Mouse (Mus musculus) gastrocnemius, adult 2 months (tissue): ENCODE data around the gene Kcnk3. TPM values are rescaled to one million over a fixed set of nuclear protein-coding genes. Genes with fewer than 3 reads are reported as not detected.
A peak's percentile ranks its signal among the peaks of the same experiment; 100 is the strongest.

Experiments
- DNase-seq: peaks from one replicate; pipeline ENCODE4 v3.0.0; 2022
- H3K27ac ChIP-seq: fragments of 200-600 bp; 2 replicates; pipeline ENCODE4 v1.8.1; 2022; ENCODE audit warnings: mild to moderate bottlenecking
- H3K4me3 ChIP-seq: fragments of 200-600 bp; 2 replicates; pipeline ENCODE4 v1.8.1; 2022; ENCODE audit warnings: mild to moderate bottlenecking, moderate library complexity
- CTCF ChIP-seq: fragments of 200-600 bp; IDR thresholded peaks from 2 replicates; pipeline ENCODE4 v1.8.1; 2022; ENCODE audit warnings: antibody characterized with exemption, mild to moderate bottlenecking, moderate library complexity
- intact Hi-C: fragments of 180-260 bp; cut with DNase I; formaldehyde crosslinking; loops from one replicate; pipeline ENCODE4 v1.15.1; 2025
- microRNA-seq: library from miRNA; unstranded; fragments of <30 nt; microRNA quantifications from one replicate; pipeline ENCODE4 v1.2.0, GENCODE M21; 2021
- total RNA-seq, 2 experiments: library from RNA; stranded (reverse); gene quantifications; 2 replicates each; pipeline ENCODE4 v1.2.3; 2021

Gene Kcnk3
- total RNA-seq, 2 experiments from 2014 or later: 0.26 to 0.33 TPM

GRCm38 (mm10) chr5:30660813-30661212 lies 72.8 kb downstream of the Kcnk3 start:
- Histone ChIP-seq H3K4me3 (no peak overlapping the region), H3K27ac (no peak overlapping the region)
- DNase-seq: no peak
- TF ChIP-seq CTCF: no peak
- intact Hi-C loops: no loop called here

DNA sequence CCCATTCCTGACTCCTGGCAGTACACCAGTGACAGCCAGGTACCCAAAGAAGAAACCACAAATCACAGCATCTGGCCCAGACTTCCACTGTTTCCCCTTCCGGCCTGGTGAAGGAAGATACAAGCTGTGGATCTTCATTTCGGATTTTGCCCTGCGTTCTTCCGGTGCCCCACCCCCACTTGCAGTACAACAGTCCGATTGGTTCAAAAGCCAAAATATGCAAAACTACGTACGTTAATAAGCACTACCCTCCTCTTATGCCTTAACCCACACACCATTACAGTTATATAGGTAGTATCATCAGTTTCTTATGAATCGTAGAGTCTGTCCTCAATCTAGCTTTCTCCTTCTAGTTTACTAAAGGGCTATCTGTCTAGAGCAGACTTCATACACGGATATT lies 77.4 kb downstream of the Kcnk3 start:
- DNase-seq: no peak
- TF ChIP-seq CTCF: no peak
- no peak overlapping the region for H3K4me3 ChIP-seq
- intact Hi-C loops: no loop called here
- peak overlapping the region; percentile 98 for H3K27ac ChIP-seq

- DNase-seq: no peak
- TF ChIP-seq CTCF: no peak
- intact Hi-C loops: no loop called here
- peak overlapping the region; percentile 89 for H3K4me3 ChIP-seq
- peak overlapping the region; percentile 98 for H3K27ac ChIP-seq
Observed at GRCm38 (mm10) chr5:30665968-30666367, 78.0 kb downstream of the Kcnk3 start.

DNA sequence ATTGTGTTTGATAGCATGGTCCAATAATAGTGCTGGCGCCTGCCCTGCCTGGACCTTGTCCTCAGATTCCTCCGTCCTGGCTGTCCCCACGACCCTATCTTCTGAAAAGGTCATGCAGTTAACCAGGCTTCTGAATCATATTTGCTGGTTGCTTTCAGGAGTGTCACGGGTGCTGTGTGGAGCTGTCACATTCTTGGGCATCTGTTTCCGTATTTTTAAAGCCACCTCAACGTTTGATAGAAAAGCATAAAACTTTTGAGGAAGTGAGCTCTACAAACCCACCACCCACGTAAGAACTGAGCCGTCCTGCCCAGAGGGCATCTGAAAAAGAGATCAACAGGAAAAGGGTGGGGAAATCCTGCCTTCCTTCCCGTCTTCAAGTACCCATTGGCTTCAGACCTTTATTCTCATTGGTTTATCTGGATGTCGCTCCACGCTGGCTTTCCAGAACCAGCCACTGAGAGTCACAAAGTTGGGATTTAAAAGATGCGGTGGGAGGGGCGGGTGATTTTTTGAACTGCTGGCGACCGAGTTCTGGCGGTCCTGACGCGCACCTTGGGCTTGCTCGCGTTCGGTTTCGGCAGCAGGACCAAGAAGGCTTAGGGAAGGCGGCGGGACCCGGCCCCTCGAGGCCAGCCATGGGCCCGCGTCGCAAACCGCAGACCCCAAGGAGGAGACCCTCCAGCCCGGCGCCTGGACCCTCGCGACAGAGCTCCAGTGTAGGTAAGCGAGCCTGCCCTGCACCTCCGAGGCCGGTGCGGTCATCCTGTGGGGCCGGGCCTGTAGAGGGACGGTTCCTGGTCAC lies 78.6 kb downstream of the Kcnk3 start, which contains the start of gene Cenpa:
Cenpa (plus strand) TSS at position 387 of the 805 bp plus-strand sequence.
- Histone ChIP-seq H3K4me3 (peak within 1 kb of the TSS; percentile 89), H3K27ac (peak within 1 kb of the TSS; percentile 98)
- no peak for TF ChIP-seq CTCF
- DNase-seq: peak; percentile 88
- intact Hi-C loops: no loop called here

DNA sequence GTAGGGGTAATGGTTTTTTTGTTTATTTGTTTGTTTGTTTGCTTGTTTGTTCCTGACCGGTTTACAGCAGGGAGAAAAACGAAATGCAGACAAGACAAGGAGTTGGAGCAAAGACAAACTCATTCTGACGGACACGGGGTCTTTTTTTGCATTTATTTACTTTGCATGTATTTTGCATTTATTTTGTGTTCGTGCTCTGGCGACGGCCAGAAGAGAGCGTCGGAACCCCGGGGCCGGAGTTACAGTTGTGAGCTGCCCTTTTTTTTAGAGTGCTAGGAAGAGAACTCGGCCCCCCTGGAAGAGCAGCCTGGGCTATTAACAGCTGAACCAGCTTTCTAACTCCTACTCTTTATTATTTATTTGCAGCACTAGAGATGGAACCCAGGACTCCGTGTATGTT lies 79.2 kb downstream of the Kcnk3 start:
- intact Hi-C loops: no loop called here
- peak overlapping the region; percentile 98 for H3K27ac ChIP-seq
- H3K4me3 ChIP-seq: peak overlapping the region; percentile 89
- DNase-seq: no peak
- TF ChIP-seq CTCF: no peak

GRCm38 (mm10) chr5:30667686-30668085 lies 79.7 kb downstream of the Kcnk3 start:
- TF ChIP-seq CTCF: no peak
- Histone ChIP-seq H3K4me3 (peak overlapping the region; percentile 89), H3K27ac (no peak overlapping the region)
- intact Hi-C loops: no loop called here
- no peak for DNase-seq

GRCm38 (mm10) chr5:30668637-30669495 lies 80.9 kb downstream of the Kcnk3 start:
- TF ChIP-seq CTCF: no peak
- no peak for DNase-seq
- H3K4me3 ChIP-seq: no peak overlapping the region
- H3K27ac ChIP-seq: no peak overlapping the region
- intact Hi-C loops: no loop called here

DNA sequence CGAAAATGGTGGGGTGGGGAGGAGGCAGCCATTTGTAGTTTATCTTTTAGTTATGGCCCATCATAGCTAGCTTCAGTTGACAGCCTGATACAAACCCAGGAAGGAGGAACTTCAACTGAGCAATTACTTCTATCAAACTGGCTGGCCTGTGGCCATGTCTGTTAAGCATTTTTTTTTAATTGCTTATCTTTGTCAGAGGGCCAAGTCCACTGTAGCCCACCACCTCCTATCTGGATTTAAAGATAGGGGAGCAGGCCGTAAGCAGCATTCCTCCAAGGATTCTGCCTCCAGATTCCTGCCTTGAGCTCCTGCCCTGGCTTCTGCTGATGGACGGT lies 81.5 kb downstream of the Kcnk3 start:
- DNase-seq: no peak
- intact Hi-C loops: no loop called here
- TF ChIP-seq CTCF: no peak

DNA sequence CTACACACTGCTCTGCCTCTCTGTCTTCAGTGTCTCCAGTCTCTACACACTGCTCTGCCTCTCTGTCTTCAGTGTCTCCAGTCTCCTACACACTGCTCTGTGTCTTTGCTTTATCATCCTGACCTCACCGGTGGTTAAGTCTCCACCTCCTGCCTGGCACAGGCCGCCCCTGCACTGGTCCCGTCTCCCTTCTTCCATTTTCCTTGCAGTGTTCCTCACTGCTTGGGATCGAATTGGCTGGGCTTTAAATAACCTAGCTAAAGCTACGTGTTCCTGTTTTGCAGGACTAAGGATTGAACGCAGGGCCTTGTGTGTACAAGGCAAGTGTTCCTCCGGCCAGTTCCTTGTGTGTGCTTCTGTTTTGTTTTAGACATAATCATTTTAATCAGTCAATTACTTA lies 82.1 kb downstream of the Kcnk3 start:
- no peak overlapping the region for H3K27ac ChIP-seq
- no peak for TF ChIP-seq CTCF
- intact Hi-C loops: no loop called here
- H3K4me3 ChIP-seq: no peak overlapping the region
- no peak for DNase-seq

More for the DNA sequence above, 81.5 kb downstream of the Kcnk3 start:
- Histone ChIP-seq H3K4me3 (no peak overlapping the region), H3K27ac (no peak overlapping the region)

GRCm38 (mm10) chr5:30674001-30674400 lies 86.0 kb downstream of the Kcnk3 start:
- intact Hi-C loops: no loop called here
- TF ChIP-seq CTCF: no peak
- no peak overlapping the region for H3K27ac ChIP-seq
- DNase-seq: no peak
- no peak overlapping the region for H3K4me3 ChIP-seq

Small RNA genes within 50 kb of the gene (microRNA-seq; reads per million reads assigned to microRNA genes)
- not detected for gene Mir5625

Other genes with a start within 250 kb of the Kcnk3 start
- under 1 TPM; 0.10 to 0.14 TPM for gene Otof, start 126.2 kb upstream of the Kcnk3 start, total RNA-seq
- not detected for gene 1700001C02Rik, start 122.1 kb upstream of the Kcnk3 start, total RNA-seq
- gene Cib4, start 42.3 kb upstream of the Kcnk3 start, total RNA-seq: not detected
- 10 to 100 TPM; 12.7 to 14.2 TPM for gene Slc35f6, start 59.8 kb downstream of the Kcnk3 start, total RNA-seq
- gene Cenpa, start 78.6 kb downstream of the Kcnk3 start, total RNA-seq: 1 to 10 TPM; 1.2 to 3.6 TPM
- 1 to 10 TPM in 1 of 2 experiments, under 1 TPM in 1; 0.98 to 2.9 TPM for gene Dpysl5, start 123.4 kb downstream of the Kcnk3 start, total RNA-seq
- gene Mapre3, start 226.5 kb downstream of the Kcnk3 start, total RNA-seq: 10 to 100 TPM; 72.0 to 90.4 TPM